Mouse (Mus musculus) megakaryocyte, adult 5-6 weeks (primary cell): ENCODE results near the gene Micall2. TPM values are rescaled to one million over a fixed set of nuclear protein-coding genes. Genes with fewer than 3 reads are reported as not detected.
"Not testable (repeated sequence)": the region's sequence is repeated elsewhere in the genome, so short reads cannot be mapped to it uniquely, and the experiment has no call there.

Source experiments
- ATAC-seq: 2 replicates; pipeline ENCODE4 v1.8.0; 2016; ENCODE audit warnings: mild to moderate bottlenecking, inconsistent platforms; ENCODE audit not compliant: poor library complexity, severe bottlenecking
- total RNA-seq, 2 experiments: library from RNA; stranded (forward) in 1 of 2; stranded (reverse) in 1 of 2; fragments of 153-499, 151-499 nt in 1 of 2; fragments of 221-1000, 200-1000 nt in 1 of 2; gene quantifications; 2 replicates each; pipeline versions ENCODE4 v1.2.3 to v1.2.4; 2015 to 2017

The Micall2 gene
- total RNA-seq, 2 experiments from 2014 or later = 1.8 to 7.0 TPM

DNA sequence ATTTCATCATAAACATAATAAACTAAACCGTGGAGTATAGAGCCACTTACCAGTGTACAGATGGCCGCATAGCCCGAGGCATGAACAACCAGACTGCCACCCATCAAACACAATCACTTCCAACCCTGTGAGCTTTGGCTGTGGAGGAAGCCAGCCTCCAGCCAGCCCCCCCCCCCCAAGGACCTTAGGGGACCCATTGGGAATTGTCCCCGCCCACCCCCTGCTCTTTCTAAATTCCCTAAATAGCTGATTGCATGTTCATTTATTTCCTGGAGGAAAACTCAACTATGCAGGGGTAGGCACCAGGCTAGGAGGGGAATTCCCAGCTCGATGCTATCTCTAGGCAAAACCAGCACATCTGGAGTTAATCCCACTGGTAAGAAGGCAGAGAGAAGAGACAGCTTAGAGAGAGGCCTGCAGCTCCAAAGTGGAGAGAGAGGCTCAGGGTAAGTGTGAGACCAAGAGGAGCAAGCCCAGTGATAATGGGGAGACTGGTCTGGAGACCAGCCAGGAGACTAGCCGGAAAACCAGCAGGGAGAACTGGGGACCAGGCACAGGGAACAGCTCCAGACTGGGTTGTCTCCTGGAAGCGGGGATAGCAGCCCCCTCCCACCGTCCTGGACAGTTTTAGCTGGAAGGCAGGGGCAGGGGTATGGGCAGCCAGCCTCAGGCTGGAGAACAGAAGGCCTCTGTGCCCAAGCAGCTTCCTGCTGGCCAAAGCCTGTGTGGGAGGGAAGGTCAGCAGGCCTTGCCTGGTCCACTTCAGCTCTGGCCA lies 5.2 kb downstream of the Micall2 start:
- no peak for ATAC-seq

DNA sequence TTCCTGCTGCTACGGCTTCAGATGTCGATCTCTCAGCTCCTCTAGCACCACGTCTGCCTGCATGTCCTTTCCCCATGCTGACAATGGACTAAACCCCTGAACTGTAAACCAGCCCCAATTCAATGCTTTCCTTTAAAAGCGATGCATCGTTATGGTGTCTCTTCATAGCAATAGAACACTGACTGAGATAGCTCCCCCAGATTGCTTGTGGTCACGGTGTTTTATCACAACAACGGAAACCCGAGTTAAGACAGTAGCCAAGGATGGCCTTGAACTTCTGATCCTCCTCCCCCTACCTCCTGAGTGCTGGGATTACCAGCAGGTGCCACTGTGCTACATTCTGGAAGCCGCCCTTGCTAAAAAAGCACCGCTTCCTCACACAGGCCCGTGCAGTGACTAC lies 8.9 kb downstream of the Micall2 start:
- peak; percentile 22; the same call in 1 of the 2 replicates for ATAC-seq

DNA sequence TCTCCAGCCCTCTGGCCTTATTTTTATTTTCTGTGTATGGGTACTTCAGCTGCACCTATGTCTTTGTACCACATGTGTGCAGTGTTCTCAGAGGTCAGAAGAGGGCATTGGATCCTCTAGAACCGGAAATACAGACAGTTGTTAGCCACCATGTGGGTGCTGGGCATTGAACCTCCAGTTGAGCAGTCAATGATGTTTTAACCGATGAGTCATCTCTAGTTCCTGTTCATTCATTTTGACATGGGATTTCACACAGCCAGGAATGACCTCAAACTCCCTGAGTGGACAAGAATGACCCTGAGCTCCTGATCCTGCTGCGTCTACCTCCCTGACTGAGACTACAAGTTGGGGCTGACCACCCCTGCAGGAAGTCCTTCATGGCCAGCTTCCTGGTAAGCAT lies 9.9 kb downstream of the Micall2 start:
- ATAC-seq = peak; percentile 37

DNA sequence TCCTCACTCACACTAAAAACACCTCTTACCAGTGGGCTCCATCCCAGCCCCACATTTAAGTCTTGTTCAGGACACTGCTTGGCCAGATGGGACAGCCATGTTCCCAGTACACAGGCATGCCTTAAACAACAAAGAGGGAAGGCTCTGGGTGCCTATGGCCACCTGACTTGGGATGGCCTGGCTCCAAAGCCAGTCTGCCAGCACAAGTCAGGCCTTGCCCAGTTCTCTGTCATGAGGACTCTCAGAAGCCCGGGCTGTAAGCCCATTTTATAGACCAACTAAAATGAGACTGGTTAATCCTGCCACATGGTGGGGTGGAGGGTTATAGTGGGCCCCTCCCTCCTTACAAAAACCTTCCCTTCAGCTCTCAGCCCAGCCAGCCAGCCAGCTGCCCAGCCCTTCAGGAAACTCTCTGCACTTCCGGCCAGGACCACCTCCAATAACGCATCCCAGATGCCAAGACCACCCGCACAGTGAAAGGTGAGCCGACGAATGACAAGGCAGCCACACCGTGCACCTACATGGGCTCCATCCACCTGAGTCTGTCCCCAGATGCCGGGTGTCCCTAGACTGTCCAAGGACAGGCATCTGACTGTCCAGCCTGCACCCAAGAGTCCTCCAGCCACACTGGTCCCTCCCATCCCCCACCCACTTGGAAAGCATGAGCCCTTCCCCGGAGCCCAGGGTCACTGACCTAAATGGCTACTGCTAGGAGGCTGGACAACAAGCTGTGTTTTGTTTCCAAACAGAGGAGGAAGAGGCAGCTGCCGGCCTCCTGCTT lies 11.6 kb downstream of the Micall2 start:
- no peak for ATAC-seq

DNA sequence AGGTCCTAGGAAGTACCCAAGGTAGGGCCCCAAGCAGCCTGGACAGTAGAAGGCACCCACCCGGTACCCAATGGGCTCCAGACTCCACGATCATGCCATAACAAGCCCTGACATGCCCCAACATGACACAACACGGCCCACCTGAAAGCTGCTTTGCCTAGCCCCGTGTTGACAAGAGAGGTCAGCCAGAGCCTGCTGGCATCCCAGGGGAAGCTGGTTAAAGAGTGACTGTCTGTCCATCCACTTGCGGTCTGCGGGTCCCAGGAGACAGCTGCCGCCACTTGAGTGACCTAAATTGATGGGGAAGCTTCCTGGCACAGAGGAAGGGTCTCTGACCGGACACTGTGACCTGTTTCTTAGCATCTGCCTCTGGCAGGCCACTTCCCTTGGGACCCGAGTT lies 13.0 kb downstream of the Micall2 start:
- ATAC-seq = no peak

DNA sequence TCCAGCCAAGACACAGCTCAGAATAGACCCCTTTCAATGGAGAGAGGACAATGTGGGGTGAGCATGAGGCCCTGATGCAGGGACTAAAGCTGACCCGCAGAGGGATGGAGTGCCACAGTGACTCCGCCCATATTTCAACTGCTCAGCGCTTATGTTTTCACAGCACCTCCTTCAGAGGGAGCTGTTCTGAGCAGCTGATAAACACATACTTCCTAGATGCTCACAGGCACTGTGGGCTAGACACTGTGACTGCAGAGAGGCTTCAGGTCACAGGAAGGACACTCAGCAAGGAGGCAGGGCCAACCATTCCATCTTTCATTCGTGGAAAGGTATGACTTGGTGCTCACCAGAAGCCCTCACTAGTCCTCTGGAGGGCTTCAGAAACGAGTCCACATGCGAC lies 13.4 kb downstream of the Micall2 start:
- no peak for ATAC-seq

DNA sequence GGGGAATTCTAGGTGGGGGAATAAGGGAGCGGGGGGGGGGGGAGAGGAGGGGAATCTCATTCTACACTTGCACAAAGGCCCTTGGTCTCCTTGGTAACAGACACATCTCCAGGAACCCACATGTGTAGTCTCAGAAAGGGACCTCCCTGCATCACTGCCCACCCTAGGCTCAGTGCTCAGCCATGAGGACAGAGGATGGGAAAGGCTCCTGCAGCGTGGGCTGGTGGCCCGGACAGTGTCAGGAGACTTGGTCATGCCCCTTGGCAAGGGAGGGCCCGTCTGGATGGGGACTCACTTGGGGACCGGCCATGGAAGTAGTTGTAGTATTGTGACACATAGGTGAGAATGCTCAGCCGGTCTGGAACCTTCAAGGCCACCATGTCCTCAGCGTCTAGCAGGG lies 17.2 kb downstream of the Micall2 start:
- no peak for ATAC-seq

DNA sequence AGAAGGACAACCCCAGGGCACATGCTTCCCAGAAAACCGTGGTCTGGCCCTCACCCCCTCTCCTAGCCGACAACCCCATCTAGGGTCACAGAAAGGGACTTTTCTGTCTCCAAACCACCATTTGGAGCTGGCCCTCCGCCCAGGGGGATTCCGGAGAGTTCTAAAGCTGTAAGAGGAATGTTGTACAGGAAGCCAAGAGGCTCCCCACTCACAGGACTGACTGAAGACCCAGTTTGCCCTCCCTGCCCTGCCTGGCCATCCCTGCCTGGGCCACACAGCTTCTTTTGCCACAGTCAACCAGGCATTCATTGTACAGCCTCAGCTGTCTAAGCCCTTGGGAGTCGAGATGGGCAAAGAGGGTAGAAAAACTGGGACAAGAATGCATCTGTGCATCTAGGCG lies 17.6 kb downstream of the Micall2 start:
- no peak for ATAC-seq

DNA sequence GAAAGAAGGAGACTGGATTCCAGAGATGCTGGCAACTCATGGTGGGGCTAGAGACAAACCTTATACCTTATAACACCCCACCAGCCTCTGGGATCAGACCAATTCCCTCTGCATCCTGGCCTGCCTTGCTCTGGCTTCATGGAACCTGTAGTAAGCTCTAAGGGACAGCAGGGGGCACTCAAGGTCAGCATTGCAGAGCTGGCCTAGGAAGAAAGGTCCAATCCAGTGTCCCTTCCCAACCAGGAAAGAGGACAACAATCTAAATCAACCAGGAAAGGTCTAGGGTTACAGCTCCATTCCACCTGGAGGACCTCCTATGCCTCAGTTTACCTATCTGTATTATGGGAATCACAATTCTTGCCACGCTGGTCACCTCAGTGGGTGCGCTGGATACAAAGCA lies 18.4 kb downstream of the Micall2 start:
- peak; percentile 81 for ATAC-seq

DNA sequence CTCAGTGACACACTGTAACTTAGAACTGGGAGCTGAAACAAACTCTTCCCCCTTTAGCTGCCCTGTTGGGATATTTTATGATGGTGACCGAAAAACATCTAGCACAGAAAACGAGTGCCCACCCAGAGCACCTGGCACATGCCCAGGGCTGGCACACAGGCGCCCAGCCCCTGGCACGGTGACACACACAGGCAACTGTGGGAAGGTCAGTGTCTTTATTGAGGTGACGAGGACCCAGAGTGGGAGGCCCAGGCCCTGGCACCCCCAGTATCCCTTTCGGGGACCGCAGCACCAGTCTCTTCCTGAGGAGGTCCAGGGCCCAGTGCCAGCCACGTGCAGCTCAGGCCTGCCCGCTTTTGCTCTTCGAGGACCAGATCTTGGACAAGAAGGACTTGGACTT lies 29.6 kb downstream of the Micall2 start:
- ATAC-seq = no peak

DNA sequence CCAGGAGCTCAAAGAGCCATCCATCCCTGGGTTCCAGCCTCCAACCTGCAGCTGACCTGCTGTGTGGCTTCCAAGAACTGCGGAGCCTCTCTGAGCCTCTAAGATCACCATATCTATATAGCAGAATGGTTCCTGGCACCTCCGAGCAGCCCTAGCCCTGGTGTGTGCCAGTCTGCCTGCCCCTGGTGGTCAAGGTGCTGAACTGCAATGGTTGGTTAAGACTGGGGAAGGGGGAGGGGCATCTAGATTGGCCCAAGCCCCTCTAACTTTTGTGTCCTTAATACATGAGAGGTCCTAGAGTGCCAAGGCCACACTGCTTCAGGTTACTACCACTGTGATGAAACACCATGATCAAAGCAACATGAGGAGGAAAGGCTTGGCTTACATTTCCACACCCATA lies 33.2 kb downstream of the Micall2 start:
- ATAC-seq = peak; percentile 69

DNA sequence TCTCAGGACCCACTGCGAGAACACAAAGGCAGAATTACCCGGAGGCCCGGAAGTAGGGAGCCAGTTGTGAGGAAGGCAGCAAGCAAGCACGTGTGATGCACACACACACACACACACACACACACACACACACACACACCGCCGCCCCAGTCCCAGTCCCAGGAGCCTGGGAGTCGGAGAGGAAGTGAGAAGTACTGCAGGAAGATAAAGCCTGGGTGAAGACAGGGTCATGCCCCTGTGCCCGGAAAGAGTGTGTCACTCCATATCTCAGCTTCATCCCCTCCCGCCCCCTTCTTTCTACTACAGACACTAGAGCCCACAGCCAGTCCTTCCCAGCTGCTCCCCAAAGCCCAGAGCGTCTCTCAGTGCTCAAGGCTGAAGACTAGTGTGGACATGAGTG lies 33.9 kb downstream of the Micall2 start:
- ATAC-seq = peak; percentile 90

DNA sequence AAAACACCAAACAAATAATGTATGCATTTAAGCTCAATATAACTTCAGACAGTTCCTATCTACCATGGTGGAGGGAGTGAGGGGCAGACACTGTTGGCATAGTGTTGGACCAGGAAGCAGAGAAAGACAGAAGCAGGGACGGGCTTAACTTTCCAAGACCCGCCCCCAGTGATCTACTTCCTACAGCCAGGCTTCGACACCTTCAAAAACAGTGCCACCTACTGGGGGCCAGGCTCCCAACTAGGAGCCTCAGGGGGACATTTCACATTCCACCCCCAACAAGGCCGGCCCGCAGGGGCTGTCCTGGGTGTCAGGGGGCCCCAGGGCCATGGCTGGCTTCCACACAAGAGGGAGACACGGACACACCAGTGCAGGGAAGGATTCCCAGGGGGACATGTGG lies 39.2 kb downstream of the Micall2 start:
- no peak for ATAC-seq

DNA sequence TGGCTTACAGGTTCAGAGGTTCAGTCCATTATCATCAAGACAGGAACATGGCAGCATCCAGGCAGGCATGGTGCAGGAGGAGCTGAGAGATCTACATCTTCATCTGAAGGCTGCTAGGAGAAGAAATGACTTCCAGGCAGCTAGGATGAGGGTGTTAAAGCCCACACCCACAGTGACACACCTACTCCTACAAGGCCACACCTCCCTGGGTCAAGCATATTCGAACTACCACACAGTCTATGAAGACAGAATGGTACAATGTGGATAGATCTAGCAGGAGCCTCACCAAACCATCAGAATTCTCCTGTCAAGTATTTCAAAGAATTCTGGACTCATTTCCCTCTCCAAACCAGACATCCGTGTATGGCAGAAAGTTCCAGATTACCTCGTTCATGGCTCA lies 40.3 kb downstream of the Micall2 start:
- ATAC-seq = not testable (repeated sequence)

DNA sequence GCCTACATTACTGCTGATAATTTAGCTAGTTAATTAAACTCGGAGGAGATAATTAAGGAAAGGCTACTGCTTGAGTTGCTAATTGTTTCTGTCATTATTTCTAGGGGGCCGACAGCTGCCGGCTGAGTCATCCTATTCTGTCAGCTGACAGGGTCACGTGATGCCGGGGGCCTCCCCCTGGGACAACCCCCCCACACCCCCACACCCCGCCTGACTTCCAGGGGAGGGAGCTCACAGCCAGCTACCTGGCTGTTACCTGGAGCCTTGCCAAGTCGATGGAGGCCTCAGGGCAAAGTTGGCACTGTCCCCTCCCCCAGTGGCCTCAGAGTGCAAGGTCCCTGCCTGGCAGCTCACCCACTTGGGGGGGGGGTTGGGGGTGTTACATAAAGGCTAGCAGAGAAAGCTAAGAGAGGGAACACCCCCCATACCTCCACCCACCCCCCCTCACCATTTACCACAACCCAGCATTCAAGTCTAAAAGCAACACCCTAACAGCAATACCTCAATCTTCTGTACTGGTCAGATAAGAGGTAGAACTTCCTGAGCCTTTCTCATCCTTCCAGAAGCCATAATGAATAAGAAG lies 41.1 kb downstream of the Micall2 start:
- no peak for ATAC-seq

DNA sequence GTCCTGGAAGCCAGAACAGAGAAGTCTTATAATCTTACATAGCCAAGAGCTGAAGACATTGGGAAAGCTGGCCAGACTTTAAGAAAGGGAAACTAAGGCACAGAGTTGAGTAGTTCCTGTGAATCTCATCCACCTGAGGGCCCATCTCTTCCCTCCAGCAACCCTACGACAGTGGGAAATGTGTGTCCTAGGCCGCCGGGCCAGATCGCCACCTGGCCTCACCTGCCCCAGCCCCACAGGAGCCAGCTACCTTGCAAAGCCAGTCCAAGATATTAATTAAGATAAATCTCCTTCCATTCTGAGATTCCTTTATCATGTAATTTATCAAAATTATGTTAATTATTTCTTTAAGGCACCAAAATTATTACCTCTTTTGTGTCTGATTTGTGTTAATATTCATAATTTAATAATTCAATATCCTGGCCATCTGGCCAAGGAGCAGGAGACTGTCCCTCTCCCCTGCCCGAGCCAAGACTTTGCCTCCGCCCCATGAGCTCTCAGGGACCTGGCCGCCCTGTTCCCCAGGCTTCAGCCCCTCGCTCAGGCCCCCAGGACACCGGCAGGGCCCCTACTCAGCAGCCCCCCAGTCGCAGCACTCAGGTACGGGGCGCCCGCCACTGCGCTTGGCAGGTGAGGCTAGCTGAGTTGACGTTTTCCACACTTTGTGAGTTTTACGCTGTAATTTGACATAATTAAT lies 41.7 kb downstream of the Micall2 start:
- no peak for ATAC-seq

DNA sequence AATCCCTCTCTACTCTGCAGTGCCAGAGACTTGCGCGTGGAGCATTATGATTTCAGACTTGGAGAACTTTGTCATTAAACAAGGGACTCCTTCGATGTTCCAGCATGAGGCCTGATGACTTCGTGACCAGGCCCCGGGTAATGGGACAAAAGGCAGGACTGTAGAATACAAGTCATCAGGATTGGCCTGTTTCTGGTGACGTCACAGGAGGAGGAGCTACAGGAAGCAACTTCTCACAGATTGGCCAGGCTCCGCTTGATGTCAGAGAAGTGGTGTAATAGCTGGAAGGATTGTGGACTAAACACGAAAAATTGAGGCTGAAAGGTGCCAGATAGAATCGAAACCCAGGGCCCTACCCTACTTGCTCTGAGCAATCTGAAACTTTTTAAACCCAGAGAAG lies 45.3 kb downstream of the Micall2 start:
- no peak for ATAC-seq

DNA sequence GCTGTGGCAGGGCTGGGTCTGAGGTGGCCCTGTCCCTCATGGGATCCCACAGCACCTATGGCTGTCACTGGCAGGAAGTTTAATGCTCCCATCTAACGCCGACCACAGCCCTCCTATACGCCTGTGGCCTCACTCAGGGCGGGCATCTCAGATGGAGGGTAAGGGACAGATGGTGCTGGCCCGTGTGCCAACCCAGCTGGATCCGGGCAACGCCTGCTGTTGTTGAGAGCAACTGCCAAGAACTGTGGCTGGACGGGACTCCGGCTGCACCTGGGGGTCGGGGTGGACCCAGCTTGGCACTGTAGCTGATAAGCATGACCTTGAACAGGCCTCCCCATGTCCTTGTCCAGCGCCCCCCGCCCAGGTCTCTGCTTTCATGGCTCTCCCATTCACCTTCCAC lies 47.8 kb downstream of the Micall2 start:
- no peak for ATAC-seq

DNA sequence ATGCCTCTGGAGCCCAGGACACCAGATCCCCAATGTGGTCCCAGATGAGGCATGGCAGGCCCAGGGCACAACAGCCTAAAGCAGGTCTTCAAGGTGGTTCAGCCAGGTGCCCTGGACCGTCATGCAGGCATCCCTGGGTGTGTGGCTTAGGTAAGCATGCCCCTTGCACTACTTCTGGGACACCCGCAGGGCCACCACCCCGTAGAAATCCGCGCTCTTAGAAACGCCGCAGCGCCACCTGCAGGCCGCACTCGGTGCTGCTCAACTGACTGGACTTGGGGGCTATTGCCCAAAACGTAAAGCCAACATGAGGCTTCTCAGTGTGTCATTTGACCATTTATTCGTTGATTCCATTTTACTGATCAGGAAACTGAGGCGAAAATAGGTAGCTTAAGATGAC lies 48.5 kb downstream of the Micall2 start:
- ATAC-seq = peak; percentile 59

DNA sequence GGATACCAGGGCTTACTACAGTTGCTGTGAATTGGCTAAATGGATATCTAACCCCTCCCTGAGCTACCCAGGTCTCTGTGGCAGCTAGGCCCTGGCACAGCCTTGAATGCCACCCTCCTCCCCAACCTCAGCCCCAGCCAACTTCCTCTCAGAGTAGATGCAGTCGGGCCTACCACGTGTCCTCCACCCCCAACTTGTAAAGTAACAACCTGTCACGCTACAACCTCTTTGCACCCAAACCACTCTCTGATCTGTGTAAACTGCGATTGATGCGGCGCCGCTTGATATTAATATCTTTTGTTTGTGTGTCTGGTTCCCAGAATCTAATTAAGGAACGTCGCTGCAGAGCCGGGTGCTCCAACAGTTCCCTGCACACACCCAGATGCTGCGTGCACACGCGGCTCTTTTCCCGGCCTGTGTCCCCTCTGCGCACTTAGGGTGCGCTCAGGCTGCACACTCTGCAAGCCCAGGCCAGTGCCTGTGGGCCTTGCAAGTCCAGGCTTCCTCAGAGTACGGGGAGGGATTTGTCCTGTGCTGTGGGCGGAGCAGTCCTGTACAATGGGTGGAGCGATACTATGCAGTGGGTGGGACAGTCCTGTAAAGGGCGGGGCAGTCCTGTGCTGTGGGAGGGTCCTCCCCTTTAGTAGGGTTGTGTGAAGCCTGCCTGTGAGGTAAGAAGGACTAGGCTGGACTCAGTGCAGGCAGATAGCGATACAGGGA lies 49.4 kb downstream of the Micall2 start:
- peak; percentile 83 for ATAC-seq

DNA sequence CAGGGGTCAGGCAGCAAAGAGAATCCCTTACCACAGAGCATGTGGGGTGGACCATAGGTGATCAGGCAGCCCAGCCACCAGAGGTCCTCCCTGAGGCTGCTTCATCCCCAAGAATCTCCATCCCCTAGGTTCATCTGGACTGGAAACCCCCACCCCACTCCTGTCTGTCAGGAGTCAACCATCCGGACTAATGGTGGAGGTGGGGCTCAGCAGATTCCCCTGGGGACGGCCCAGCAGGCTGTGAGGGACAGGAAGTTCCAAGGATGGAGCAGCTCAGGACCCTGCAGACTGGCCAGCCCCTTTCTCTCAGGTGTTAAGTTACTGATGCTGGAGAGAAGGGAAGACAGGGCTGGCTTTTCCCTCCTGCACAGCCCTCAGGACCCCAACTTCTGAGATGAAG lies 52.9 kb downstream of the Micall2 start:
- ATAC-seq = no peak
